Mouse (Mus musculus) layer of hippocampus, adult 2 months (tissue): ENCODE measurements around the gene Col27a1. TPM values are rescaled to one million over a fixed set of nuclear protein-coding genes. Genes with fewer than 3 reads are reported as not detected.

ENCODE experiments used
- DNase-seq, 2 experiments: peaks; one replicate each; pipeline ENCODE4 v3.0.0; 2022; ENCODE audit warnings: low spot score in 2 of 2
- H3K27ac ChIP-seq: fragments of 200-600 bp; 2 replicates; pipeline ENCODE4 v1.8.1; 2022
- H3K4me3 ChIP-seq: fragments of 200-600 bp; 2 replicates; pipeline ENCODE4 v1.8.1; 2022; ENCODE audit warnings: mild to moderate bottlenecking
- CTCF ChIP-seq: fragments of 200-600 bp; conservative IDR thresholded peaks from 2 replicates; pipeline ENCODE4 v1.8.1; 2022; ENCODE audit warnings: antibody characterized with exemption, mild to moderate bottlenecking, moderate library complexity
- total RNA-seq, 2 experiments: library from RNA; stranded (reverse); gene quantifications; 2 replicates each; pipeline ENCODE4 v1.2.3; 2021

Gene Col27a1
- total RNA-seq, 2 experiments from 2014 or later, result 4.1 to 5.1 TPM

DNA sequence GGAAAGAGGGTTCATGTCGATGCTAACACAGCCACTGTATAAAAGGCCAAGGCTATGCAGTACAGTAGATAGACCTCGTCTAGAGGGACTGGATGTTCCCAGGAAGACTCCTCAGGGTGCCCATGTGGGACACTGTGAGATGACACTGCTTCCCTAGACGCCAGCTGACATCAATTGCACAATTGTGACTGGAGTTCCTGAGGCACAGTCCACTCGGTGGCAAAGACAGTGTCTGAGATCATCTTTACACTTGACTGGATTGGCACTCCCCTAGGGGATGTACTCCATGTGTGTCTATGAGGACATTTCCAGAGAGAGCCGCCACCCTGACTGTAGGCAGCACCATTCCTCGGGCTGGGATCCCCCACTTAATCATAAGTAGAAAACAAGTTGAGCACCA lies 134.7 kb downstream of the Col27a1 start:
- no peak for TF ChIP-seq CTCF
- Histone ChIP-seq H3K4me3 (no peak overlapping the region), H3K27ac (no peak overlapping the region)
- no peak for DNase-seq

DNA sequence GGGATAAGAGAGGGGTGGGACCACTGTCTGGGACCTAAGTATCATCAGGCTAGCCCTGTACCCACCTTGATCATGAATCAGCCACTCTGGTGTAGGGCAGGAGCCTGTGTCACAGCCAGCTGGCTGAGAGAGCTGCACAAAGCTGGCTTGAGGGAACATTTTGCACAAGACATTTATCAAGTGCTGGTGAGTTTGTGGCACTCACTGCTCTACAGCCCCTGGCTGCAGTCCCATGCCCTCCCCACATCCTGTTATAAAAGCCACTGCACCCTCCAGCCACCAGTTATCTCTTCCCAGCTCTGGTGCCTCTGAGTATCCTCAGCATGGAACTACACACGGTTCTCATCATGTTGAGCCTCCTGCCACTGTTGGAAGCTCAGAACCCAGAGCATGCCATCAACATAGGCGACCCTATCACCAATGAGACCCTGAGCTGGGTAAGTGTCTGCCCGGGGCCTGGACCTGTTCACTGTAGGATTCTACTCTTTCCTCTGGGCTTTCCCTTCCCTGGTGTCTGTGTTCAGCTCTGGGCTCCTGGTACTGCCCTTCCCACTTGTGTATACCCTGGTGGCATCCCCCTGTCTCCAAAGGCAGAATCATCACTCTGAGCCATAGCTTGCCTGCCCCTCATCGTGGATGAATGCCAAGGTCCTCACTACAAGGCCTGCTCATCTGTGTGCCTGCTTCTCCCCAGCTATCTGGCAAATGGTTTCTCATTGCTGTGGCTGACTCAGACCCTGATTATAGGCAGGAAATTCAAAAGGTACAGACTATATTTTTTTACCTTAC lies 142.3 kb downstream of the Col27a1 start, which contains the start of gene Orm3:
Gene Orm3 (plus strand): TSS at position 286 of the 789 bp plus-strand sequence.
- TF ChIP-seq CTCF, result no peak
- H3K4me3 ChIP-seq, result no peak within 1 kb of the TSS
- no peak for DNase-seq
- no peak within 1 kb of the TSS for H3K27ac ChIP-seq

DNA sequence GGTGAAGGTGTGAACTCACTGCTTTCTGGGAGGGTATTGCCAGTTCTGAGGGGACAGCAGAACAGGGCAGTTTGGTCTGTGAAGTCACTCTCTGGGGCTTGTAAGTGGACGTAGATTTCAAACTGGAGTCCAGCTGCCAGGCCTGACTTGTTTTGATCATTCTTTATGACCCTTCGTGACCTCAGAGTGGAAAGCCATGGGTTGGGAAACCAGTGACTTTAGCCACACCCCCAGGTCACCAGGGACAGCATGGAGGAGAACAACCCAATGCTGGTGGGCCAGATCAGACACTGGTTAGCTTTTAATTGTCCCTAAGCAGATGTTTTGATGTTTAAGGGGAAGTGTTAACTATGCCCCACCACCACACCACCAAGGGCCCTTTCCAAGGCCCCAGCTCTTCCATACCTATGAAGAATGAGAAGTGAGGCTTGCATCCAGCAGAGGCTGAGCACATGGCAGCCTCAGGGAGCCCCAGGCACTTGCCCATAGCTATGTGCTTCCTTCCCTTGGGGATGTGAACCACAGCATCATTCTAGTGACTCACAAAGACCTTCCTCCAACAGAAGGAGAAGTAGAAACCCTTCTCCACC lies 143.3 kb downstream of the Col27a1 start:
- no peak for DNase-seq
- no peak for TF ChIP-seq CTCF
- H3K4me3 ChIP-seq, result no peak overlapping the region
- no peak overlapping the region for H3K27ac ChIP-seq

DNA sequence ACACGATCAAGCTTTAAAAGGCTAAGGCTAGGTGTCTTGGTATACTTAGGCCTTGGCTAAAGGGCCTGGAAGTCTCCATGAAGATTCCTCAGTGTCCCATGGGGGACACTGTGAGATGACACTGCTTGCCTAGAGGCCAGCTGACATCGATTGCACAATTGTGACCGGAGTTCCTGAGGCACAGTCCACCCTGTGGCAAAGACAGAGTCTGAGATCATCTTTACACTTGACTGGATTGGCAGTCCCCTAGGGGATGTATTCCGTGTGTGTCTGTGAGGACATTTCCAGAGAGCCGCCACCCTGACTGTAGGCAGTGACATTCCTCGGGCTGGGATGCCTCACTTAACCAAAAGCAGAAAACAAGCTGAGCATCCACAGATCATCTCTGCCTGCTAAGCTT lies 146.1 kb downstream of the Col27a1 start:
- no peak overlapping the region for H3K4me3 ChIP-seq
- H3K27ac ChIP-seq, result no peak overlapping the region
- no peak for DNase-seq
- TF ChIP-seq CTCF, result no peak

DNA sequence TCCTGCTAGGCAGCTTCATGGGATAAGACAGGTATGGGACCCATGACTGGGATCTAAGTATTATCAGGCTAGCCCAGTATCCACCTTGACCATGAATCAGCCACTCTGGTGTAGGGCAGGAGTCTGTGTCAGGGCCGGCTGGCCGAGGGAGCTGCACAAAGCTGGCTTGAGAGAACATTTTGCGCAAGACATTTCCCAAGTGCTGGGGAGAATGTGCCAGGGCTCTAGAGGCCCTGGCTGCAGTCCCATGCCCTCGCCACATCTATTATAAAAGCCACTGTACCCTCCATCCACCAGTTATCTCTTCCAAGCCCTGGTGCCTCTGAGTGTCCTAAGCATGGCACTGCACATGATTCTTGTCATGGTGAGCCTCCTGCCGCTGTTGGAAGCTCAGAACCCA lies 148.3 kb downstream of the Col27a1 start, which contains the start of gene Orm2:
Gene Orm2 (plus strand): TSS at position 300 of the 400 bp plus-strand sequence.
- no peak for TF ChIP-seq CTCF
- H3K4me3 ChIP-seq, result no peak within 1 kb of the TSS
- H3K27ac ChIP-seq, result no peak within 1 kb of the TSS
- DNase-seq, result no peak

DNA sequence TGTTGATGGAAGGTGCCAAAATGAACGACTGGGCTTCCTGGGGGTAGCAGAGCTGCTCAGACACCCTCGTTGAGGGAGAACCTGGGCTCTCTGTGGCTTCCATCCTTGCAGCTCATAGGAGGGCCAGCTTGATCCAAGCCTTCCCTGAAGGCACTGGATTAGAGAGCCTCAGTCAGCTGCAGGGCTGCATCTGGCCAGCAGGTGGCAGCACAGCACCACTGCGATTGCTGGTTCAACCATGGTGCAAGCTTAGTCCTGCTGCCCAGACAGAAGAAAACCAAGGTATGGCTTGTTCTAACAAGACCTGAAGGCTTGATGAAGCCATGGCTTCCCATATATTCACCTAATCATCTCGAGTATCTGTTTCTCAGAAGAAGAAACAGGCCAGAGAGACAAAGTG lies 154.8 kb downstream of the Col27a1 start:
- no peak overlapping the region for H3K4me3 ChIP-seq
- peak; percentile 100 for TF ChIP-seq CTCF
- peak; percentile 68 to 94 for DNase-seq
- H3K27ac ChIP-seq, result no peak overlapping the region

DNA sequence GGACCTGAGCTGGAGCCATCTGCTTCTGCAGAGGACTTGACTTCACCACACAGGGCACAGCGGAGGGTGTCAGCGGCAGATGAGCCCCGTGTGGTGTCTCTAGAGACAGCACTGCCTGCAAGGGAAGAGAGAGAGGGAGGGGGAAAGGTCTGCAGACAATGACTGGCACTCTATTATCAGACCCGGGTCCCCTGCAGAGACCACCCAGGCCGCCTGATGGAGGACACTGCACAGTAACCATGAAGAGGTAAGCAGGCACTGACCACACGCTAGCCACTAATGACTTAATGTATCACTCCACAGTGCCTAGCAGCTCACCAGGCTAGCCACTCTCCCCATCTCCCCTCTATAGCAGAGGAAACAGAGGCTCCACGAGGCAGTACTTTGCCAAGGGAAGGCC lies 157.1 kb downstream of the Col27a1 start:
- Histone ChIP-seq H3K27ac (no peak overlapping the region), H3K4me3 (no peak overlapping the region)
- no peak for DNase-seq
- no peak for TF ChIP-seq CTCF

DNA sequence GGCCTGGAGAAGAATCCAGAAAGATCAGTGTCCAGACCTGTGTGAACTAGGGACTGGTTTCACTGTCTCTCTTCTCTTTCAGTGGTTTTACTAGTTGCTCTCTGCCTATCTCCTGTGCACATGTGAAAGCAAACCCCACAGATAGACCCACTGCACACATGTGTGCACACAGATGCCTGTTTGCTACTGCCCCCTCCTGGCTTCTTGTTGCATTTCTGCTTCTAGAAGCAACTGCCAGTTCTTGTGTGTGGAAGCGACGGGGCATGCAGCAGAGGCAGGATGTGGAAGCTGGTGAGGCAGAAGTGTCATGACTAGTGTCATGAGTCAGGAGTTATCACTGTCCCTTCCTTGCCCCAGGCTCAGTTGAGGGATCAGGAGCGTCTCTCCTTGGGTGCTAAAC lies 158.1 kb downstream of the Col27a1 start:
- peak; percentile 74 for TF ChIP-seq CTCF
- Histone ChIP-seq H3K27ac (no peak overlapping the region), H3K4me3 (no peak overlapping the region)
- DNase-seq, result peak in 1 of 2 experiments; percentile 32

DNA sequence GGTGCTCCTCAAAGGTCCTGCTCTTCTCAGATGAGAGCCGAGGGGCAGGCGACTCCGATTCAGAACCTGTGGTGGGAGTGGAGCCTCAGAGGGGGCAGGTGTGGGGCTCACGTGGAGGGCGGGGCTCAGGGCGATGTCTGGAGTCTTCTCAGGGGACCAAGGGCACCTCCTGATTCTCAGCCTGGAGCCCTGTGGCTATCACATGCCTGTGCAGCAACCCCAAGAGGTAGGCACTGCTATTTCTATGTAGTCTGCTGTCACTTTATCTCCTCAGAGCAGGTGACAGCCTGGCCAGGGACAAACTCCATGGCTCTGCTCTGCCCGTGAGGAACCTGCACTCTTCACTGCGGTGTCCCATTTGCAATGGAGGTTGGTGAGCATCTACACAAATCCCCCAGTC lies 159.6 kb downstream of the Col27a1 start:
- DNase-seq, result no peak
- TF ChIP-seq CTCF, result no peak
- no peak overlapping the region for H3K4me3 ChIP-seq
- H3K27ac ChIP-seq, result no peak overlapping the region

DNA sequence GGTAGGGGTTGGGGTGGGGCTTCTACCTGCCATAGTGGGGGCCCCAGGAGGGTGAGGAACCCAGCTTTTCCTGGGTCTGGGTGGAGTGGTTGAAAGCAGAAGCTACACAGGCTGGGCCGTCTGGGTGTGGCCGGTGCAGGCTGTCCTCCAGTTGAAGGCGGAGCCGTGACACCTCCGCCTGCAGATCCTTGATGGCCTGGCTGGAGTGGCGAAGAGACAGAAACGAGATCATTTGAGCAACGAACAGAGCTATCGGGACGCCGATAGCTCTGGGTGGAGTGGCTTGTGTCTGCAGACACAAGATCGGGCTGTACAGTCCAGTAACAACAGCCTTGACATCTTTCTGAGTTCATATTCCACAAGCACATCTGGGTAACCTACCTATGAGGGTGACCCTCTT lies 160.5 kb downstream of the Col27a1 start:
- DNase-seq, result no peak
- no peak for TF ChIP-seq CTCF
- H3K27ac ChIP-seq, result no peak overlapping the region
- no peak overlapping the region for H3K4me3 ChIP-seq

DNA sequence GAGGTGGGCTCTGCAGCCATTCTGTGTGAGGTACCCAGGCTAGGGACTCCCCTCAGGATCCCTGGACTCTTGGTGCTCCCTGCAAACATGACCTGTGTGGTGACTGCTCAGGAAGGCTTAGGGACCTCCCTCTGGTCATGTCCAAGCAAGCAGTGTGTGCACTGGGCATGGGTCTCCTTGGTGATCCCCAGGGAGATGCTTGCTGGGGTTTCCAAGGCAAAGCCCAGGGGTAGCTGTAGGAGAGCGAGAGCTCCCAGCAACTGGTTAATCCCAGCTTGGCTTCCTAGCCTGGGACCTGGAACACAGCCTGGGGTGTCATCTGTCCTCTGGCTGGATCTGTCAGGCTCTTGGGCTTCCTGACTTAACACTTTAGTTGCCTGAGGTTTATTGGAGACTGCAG lies 161.6 kb downstream of the Col27a1 start:
- H3K27ac ChIP-seq, result no peak overlapping the region
- no peak overlapping the region for H3K4me3 ChIP-seq
- no peak for TF ChIP-seq CTCF
- DNase-seq, result peak in 1 of 2 experiments; percentile 25

DNA sequence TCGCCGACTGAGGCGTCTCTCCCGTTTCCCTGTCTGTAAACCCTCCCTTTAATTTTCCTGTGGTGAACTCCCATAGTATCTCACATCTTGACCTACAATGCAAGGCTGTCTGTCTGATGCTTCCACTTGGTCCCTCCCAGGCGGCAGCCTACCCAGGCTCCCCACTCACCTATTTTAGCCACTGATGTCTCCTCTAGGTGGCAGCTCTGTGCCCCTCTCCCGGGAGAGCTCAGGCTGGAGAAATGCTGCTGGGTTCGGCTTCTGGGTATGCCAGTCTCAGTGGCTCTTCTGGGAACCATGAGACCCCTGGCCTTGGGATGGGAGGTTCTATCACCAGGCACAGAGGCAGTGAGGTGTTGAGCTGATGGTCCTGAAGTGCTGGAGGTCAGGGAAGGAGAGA lies 163.7 kb downstream of the Col27a1 start:
- TF ChIP-seq CTCF, result peak; percentile 52
- Histone ChIP-seq H3K4me3 (no peak overlapping the region), H3K27ac (no peak overlapping the region)
- no peak for DNase-seq

DNA sequence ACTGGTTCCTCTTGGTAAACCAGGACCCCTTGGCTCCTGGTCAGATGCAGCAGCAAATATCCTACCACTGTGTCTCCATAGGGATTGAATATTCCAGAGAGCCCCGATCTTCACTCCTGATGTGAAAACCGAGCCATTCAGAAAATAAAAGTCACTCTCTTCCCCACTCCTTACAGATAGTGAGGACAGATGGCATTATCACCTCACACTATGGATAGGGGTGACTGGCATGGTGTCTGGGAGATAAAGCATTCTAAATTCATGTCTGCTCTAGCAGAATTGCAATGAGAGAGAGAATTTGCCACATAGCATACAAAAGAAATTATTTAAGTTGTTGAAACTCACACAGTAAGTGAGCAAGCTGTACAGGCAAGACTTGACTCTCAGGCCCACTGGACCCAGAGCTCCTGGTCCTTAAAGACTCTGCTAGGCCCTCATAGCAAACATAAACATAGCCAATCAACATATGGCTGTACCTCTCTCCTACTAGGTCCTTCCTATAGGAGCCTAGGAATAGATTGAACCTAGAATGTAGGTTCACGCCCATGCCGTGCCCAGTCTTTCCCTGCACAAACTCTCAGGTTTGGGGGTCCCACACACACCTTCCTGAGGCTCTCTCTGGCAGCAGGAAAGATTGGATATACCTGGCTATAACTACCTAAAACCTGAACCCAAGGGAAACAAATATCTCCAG lies 169.0 kb downstream of the Col27a1 start:
- Histone ChIP-seq H3K4me3 (no peak overlapping the region), H3K27ac (no peak overlapping the region)
- TF ChIP-seq CTCF, result no peak
- DNase-seq, result no peak
